Mouse (Mus musculus) intestine, embryonic 15.5 days (tissue): ENCODE measurements around the gene Gpr88. TPM values are rescaled to one million over a fixed set of nuclear protein-coding genes. Genes with fewer than 3 reads are reported as not detected.

Source experiments
- ATAC-seq: fragments of 200-750 bp; cut with Nextera tagmentation; 2 replicates; pipeline ENCODE4 v1.8.0; 2017; ENCODE audit warnings: moderate TSS enrichment, moderate library complexity
- H3K27ac ChIP-seq: fragments of 300-500 bp; sonication (generic); 2 replicates; pipeline ENCODE4 v1.5.1; 2015; ENCODE audit warnings: mild to moderate bottlenecking, inconsistent platforms
- H3K27me3 ChIP-seq: fragments of 300-500 bp; sonication (generic); replicated peaks from 2 replicates; pipeline ENCODE4 v1.6.1; 2015; ENCODE audit warnings: inconsistent platforms
- H3K36me3 ChIP-seq: fragments of 300-500 bp; sonication (generic); 2 replicates; pipeline ENCODE4 v1.6.1; 2015; ENCODE audit warnings: inconsistent platforms
- H3K4me1 ChIP-seq: fragments of 300-500 bp; sonication (generic); replicated peaks from 2 replicates; pipeline ENCODE4 v1.6.1; 2015; ENCODE audit warnings: inconsistent platforms
- H3K4me2 ChIP-seq: fragments of 300-500 bp; sonication (generic); replicated peaks from 2 replicates; pipeline ENCODE4 v1.6.1; 2015; ENCODE audit warnings: mild to moderate bottlenecking, inconsistent platforms
- H3K4me3 ChIP-seq: fragments of 300-500 bp; sonication (generic); replicated peaks from 2 replicates; pipeline ENCODE4 v1.5.1; 2015; ENCODE audit warnings: inconsistent platforms
- H3K9ac ChIP-seq: fragments of 300-500 bp; sonication (generic); 2 replicates; pipeline ENCODE4 v1.6.1; 2015; ENCODE audit warnings: inconsistent platforms
- H3K9me3 ChIP-seq: fragments of 300-500 bp; sonication (generic); 2 replicates; pipeline ENCODE4 v1.6.1; 2016; ENCODE audit warnings: inconsistent platforms
- WGBS: fragments of 180-500 bp; shearing (Covaris S2); methylation state at CpG from one replicate; pipeline ENCODE4 v1.1.7; 2015; 5-methylcytosine and 5-hydroxymethylcytosine counted together
- polyA plus RNA-seq: library from polyadenylated mRNA; unstranded; fragments of >200 nt; fragmentation: Nextera tagmentation; extraction: Ambion mirVana; gene quantifications from 2 replicates; pipeline ENCODE4 v1.2.1, GENCODE M21; 2015

The Gpr88 gene
- polyA plus RNA-seq = 1.4 and 1.5 TPM in 2 replicates

GRCm38 (mm10) chr3:116253077-116253531, at the start of gene Gpr88:
Gpr88 (minus strand) TSS chr3:116253503.
- 4% methylated on average over 9 of the region's 9 CpGs for WGBS
- peak within 1 kb of the TSS; percentile 50 for H3K4me3 ChIP-seq
- H3K9me3 ChIP-seq = no peaks in the 10 kb centered on the region
- peaks cover 22% of the 10 kb centered on the region for H3K4me1 ChIP-seq
- no peaks in the 10 kb centered on the region for H3K36me3 ChIP-seq
- peak; percentile 76 for ATAC-seq
- H3K27me3 ChIP-seq = peaks cover 22% of the 10 kb centered on the region
- peak within 1 kb of the TSS; percentile 50 for H3K9ac ChIP-seq
- H3K4me2 ChIP-seq = peak within 1 kb of the TSS; percentile 99
- no peak within 1 kb of the TSS for H3K27ac ChIP-seq

DNA sequence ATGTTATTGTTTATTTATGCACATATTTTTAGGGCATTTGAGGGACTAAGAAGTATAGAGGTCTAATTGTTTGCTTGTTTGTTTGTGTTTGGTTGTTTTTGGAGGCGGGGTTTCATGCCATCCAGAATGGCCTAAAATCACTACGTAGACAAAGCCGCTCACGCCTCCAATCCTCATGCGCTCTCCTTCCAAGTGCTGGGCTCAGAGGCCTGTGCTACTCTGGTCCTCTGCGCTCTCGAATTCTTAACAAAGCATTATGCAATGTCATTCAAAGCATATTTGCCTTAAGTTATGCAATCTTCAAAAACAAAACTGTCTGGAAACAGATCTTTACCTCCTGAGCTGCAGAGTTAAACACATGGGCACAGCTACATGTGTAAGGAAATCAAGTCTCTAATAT, 49.3 kb upstream of the Gpr88 start:
- Histone ChIP-seq H3K36me3 (no peaks in the 10 kb centered on the region), H3K4me2 (no peak overlapping the region), H3K27ac (no peak overlapping the region), H3K9ac (no peak overlapping the region), H3K9me3 (no peaks in the 10 kb centered on the region), H3K4me3 (no peak overlapping the region), H3K4me1 (no peaks in the 10 kb centered on the region), H3K27me3 (no peaks in the 10 kb centered on the region)
- 95% methylated on average over 7 of the region's 7 CpGs for WGBS
- ATAC-seq = no peak

- Histone ChIP-seq H3K9me3 (no peaks in the 10 kb centered on the region), H3K9ac (no peak overlapping the region), H3K36me3 (no peaks in the 10 kb centered on the region), H3K4me2 (no peak overlapping the region), H3K27ac (no peak overlapping the region), H3K4me1 (no peaks in the 10 kb centered on the region), H3K27me3 (no peaks in the 10 kb centered on the region), H3K4me3 (no peak overlapping the region)
- no peak for ATAC-seq
- WGBS = 59% methylated on average over 6 of the region's 6 CpGs
Observed at GRCm38 (mm10) chr3:116301754-116302153, 48.5 kb upstream of the Gpr88 start.

GRCm38 (mm10) chr3:116298727-116299126, 45.4 kb upstream of the Gpr88 start:
- H3K9me3 ChIP-seq = no peaks in the 10 kb centered on the region
- H3K4me1 ChIP-seq = no peaks in the 10 kb centered on the region
- H3K27ac ChIP-seq = no peak overlapping the region
- 88% methylated on average over 10 of the region's 10 CpGs for WGBS
- no peak overlapping the region for H3K4me3 ChIP-seq
- H3K36me3 ChIP-seq = 0 out of 2 replicates have a peak, but pooled peaks cover 2% of the 10 kb centered on the region
- no peak overlapping the region for H3K9ac ChIP-seq
- no peaks in the 10 kb centered on the region for H3K27me3 ChIP-seq
- H3K4me2 ChIP-seq = no peak overlapping the region
- no peak for ATAC-seq

GRCm38 (mm10) chr3:116298003-116298402, 44.7 kb upstream of the Gpr88 start:
- WGBS = 92% methylated on average over 8 of the region's 8 CpGs
- ATAC-seq = no peak
- no peaks in the 10 kb centered on the region for H3K9me3 ChIP-seq

GRCm38 (mm10) chr3:116297170-116297569, 43.9 kb upstream of the Gpr88 start:
- 92% methylated on average over 7 of the region's 7 CpGs for WGBS
- Histone ChIP-seq H3K27me3 (no peaks in the 10 kb centered on the region), H3K9me3 (no peaks in the 10 kb centered on the region), H3K9ac (no peak overlapping the region), H3K36me3 (peaks cover 7% of the 10 kb centered on the region; the same call in 1 of the 2 replicates), H3K4me3 (no peak overlapping the region), H3K4me2 (no peak overlapping the region), H3K4me1 (no peaks in the 10 kb centered on the region), H3K27ac (no peak overlapping the region)
- no peak for ATAC-seq

More at GRCm38 (mm10) chr3:116298003-116298402, 44.7 kb upstream of the Gpr88 start:
- Histone ChIP-seq H3K27ac (no peak overlapping the region), H3K4me3 (no peak overlapping the region), H3K4me1 (no peaks in the 10 kb centered on the region), H3K36me3 (peaks cover 7% of the 10 kb centered on the region; the same call in 1 of the 2 replicates), H3K4me2 (no peak overlapping the region), H3K27me3 (no peaks in the 10 kb centered on the region), H3K9ac (no peak overlapping the region)

- no peaks in the 10 kb centered on the region for H3K27me3 ChIP-seq
- 78% methylated on average over 9 of the region's 9 CpGs for WGBS
- no peak for ATAC-seq
- H3K4me1 ChIP-seq = no peaks in the 10 kb centered on the region
- no peaks in the 10 kb centered on the region for H3K9me3 ChIP-seq
- no peak overlapping the region for H3K4me3 ChIP-seq
- H3K27ac ChIP-seq = no peak overlapping the region
- no peak overlapping the region for H3K9ac ChIP-seq
- H3K4me2 ChIP-seq = no peak overlapping the region
- H3K36me3 ChIP-seq = peaks cover 7% of the 10 kb centered on the region; the same call in 1 of the 2 replicates
Observed at GRCm38 (mm10) chr3:116290041-116290815, 36.9 kb upstream of the Gpr88 start.

DNA sequence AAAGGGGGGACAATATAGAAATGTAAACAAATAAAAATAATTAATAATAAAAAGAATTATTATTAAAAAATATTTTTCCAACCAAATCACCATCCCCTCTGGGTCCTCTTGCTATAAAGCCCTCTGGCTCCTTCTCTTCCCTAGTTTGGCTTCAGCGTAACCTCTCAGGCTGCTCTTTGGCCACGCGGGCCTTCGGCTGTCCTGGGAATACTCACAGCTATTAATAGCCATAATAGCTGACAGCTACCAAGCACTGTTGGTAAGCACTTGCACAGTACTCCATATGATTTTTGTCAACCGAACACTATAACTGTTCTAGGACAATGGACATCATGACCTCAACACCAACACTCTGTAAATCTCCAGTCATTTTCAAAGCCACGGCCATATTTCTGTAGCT, 35.5 kb upstream of the Gpr88 start:
- no peaks in the 10 kb centered on the region for H3K9me3 ChIP-seq
- no peaks in the 10 kb centered on the region for H3K27me3 ChIP-seq
- 80% methylated on average over 6 of the region's 6 CpGs for WGBS
- peaks cover 7% of the 10 kb centered on the region; the same call in 1 of the 2 replicates for H3K36me3 ChIP-seq
- H3K9ac ChIP-seq = no peak overlapping the region
- no peak overlapping the region for H3K27ac ChIP-seq
- no peak overlapping the region for H3K4me2 ChIP-seq
- ATAC-seq = no peak
- H3K4me1 ChIP-seq = no peaks in the 10 kb centered on the region
- H3K4me3 ChIP-seq = no peak overlapping the region

- 97% methylated on average over 4 of the region's 4 CpGs for WGBS
- no peak overlapping the region for H3K27ac ChIP-seq
- no peaks in the 10 kb centered on the region for H3K36me3 ChIP-seq
- no peak for ATAC-seq
- H3K4me2 ChIP-seq = no peak overlapping the region
- no peak overlapping the region for H3K9ac ChIP-seq
- H3K9me3 ChIP-seq = no peaks in the 10 kb centered on the region
- no peaks in the 10 kb centered on the region for H3K27me3 ChIP-seq
- no peaks in the 10 kb centered on the region for H3K4me1 ChIP-seq
- no peak overlapping the region for H3K4me3 ChIP-seq
Observed at GRCm38 (mm10) chr3:116284735-116285134, 31.4 kb upstream of the Gpr88 start.

DNA sequence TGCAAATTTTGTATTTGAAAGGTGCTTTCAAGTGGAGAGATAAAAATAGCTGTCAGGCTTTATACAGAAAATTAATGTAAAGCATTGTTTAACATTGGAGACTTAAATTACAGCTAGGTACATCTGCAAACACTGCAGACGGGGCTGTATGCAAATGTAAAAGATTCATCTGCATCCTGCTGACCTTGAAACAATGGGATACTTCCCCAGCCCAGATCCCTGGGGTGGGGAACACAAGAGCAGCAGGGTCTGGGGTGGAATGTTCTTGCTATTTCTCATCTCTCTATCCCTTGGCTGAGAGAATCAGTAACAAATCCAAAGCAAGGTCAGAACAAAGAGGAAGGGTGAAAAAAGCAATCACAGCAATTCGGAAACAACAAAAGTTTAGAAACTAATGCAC, 30.7 kb upstream of the Gpr88 start:
- H3K27ac ChIP-seq = no peak overlapping the region
- no peaks in the 10 kb centered on the region for H3K27me3 ChIP-seq
- no peaks in the 10 kb centered on the region for H3K9me3 ChIP-seq
- no peaks in the 10 kb centered on the region for H3K36me3 ChIP-seq
- no peak overlapping the region for H3K4me2 ChIP-seq
- no peaks in the 10 kb centered on the region for H3K4me1 ChIP-seq
- 66% methylated on average over 2 of the region's 2 CpGs for WGBS
- H3K9ac ChIP-seq = no peak overlapping the region
- H3K4me3 ChIP-seq = no peak overlapping the region
- no peak for ATAC-seq

DNA sequence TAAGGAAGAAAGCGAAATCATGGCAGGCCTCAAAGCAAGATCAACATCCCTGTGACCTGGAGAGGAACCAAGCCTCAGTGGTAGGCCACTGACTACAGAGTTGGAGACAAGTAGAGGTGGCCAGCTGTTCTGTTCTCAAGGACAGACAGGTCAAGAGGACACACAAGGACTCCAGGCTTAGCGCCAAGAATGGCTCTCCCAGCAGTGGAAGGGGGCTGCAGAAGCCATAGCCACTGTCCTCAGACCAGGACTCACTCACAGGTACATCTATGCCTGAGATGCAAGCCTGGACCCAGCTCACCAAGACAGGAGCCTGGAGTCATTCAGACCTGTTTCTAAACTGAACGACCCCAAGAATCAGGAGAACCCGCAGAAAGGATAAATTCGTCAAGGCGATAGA, 28.4 kb upstream of the Gpr88 start:
- ATAC-seq = no peak
- no peaks in the 10 kb centered on the region for H3K27me3 ChIP-seq
- no peaks in the 10 kb centered on the region for H3K4me1 ChIP-seq
- H3K9ac ChIP-seq = no peak overlapping the region
- no peak overlapping the region for H3K4me3 ChIP-seq
- no peak overlapping the region for H3K4me2 ChIP-seq
- WGBS = 94% methylated on average over 6 of the region's 6 CpGs
- no peaks in the 10 kb centered on the region for H3K9me3 ChIP-seq
- H3K27ac ChIP-seq = no peak overlapping the region
- H3K36me3 ChIP-seq = 0 out of 2 replicates have a peak, but pooled peaks cover 4% of the 10 kb centered on the region

- no peaks in the 10 kb centered on the region for H3K4me1 ChIP-seq
- no peak for ATAC-seq
- H3K4me3 ChIP-seq = no peak overlapping the region
- no peak overlapping the region for H3K4me2 ChIP-seq
- no peak overlapping the region for H3K9ac ChIP-seq
- H3K27ac ChIP-seq = no peak overlapping the region
- WGBS = 78% methylated on average over 8 of the region's 8 CpGs
- no peaks in the 10 kb centered on the region for H3K27me3 ChIP-seq
- H3K36me3 ChIP-seq = 0 out of 2 replicates have a peak, but pooled peaks cover 4% of the 10 kb centered on the region
- no peaks in the 10 kb centered on the region for H3K9me3 ChIP-seq
Observed at GRCm38 (mm10) chr3:116277146-116277545, 23.8 kb upstream of the Gpr88 start.

- no peak overlapping the region for H3K27ac ChIP-seq
- WGBS = 80% methylated on average over 6 of the region's 6 CpGs
- H3K9ac ChIP-seq = no peak overlapping the region
- H3K4me2 ChIP-seq = no peak overlapping the region
- H3K4me1 ChIP-seq = no peaks in the 10 kb centered on the region
- no peaks in the 10 kb centered on the region for H3K27me3 ChIP-seq
- ATAC-seq = no peak
- no peak overlapping the region for H3K4me3 ChIP-seq
- no peaks in the 10 kb centered on the region for H3K9me3 ChIP-seq
- H3K36me3 ChIP-seq = no peaks in the 10 kb centered on the region
Observed at GRCm38 (mm10) chr3:116271679-116272078, 18.4 kb upstream of the Gpr88 start.
